Mouse (Mus musculus) yolk sac, embryonic 10.5 days (tissue): ENCODE measurements at regions not wholly inside any gene's neighbourhood (a gene's known extent, or its start where the extent isn't known, plus 50 kb on each side); places are given as distances from the start of the nearest gene placed in this dataset.

Experiments used
- DNase-seq: peaks from one replicate; pipeline ENCODE4 v3.0.0-alpha.2; 2017; ENCODE audit warnings: low spot score

GRCm38 (mm10) chr8:25340729-25341128 is 516.6 kb upstream of the Adam5 start:
- DNase-seq, result no peak

DNA sequence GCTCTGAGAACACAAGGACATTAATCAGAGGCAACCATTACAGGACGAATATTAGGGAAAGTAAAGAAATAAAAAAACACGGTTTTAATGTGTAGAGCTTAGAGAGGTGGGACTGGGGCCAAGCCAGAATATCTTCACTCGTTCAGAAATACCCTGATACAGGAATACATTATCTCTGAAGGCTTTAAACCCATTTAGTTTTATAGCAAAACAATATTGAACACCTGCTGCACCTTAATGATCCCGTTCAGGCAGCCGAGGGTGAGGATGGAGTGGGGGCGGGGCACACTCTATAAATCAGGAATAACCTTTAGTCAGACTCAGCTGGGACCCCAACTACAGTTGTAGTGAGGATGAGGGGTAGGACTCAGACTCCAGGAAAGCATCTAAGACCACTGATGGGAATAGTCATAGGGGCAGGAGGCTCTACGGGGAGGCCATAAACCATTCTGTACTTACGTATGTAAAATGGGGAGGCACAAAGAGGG is 508.0 kb upstream of the Adam5 start:
- no peak for DNase-seq

- no peak for DNase-seq
Observed at GRCm38 (mm10) chr8:25331161-25331776, 507.1 kb upstream of the Adam5 start.

DNA sequence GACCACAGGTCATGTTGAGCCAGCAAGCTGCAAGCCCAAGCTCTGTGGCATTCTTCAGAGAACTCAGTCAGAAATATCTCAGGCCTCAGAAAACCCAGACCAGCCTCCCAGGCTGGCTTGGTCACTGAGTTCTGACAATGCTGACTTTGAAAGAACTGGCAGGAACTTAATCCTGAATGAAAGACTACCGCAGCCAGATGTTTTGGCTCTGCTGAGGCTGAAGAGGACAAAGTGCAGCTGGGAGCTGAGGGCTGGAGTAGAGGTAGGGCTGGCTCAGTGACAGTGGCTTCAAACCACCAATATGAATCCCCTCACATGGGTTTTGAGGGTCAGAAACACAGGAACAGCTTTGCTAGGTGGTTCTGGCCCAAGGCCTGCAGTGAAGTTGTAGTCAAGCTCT is 505.6 kb upstream of the Adam5 start:
- DNase-seq, result no peak

DNA sequence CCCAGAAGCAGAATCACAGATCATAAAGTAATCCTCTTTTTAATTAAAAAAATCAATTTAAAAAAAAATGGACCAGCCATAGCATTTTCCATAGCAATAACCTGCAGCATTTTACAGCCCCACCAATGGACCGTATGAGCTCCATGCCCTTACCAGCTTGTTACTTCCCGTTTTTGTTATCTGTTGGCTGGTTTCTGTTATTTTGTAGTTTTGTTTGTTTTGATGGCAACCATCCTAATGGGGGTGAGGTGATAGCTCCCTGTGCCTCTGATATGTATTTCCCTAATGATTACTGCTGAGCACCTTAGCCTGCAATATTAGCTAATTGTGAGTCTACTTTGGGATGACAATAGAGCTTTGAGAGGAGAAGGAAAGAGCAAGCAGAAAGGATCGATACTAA is 504.1 kb upstream of the Adam5 start:
- DNase-seq, result no peak

DNA sequence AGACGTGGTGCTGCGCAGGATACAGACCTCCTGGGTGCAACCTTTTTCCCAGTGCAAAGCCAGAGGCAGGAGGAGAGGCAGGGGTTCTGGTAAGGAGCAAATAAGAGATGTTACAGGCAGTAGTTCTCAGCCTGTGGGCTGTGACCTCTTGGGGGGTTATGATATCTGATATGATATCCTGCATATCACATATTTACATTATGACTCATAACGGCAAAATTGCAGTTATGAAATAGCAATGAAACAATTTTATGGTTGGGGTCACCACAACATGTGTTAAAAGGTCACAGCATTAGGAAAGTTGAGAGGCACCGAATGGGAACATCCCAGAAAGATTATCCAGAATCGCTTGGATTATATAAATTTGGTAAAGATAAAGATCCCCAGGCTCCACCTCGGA is 502.8 kb upstream of the Adam5 start:
- DNase-seq, result no peak

DNA sequence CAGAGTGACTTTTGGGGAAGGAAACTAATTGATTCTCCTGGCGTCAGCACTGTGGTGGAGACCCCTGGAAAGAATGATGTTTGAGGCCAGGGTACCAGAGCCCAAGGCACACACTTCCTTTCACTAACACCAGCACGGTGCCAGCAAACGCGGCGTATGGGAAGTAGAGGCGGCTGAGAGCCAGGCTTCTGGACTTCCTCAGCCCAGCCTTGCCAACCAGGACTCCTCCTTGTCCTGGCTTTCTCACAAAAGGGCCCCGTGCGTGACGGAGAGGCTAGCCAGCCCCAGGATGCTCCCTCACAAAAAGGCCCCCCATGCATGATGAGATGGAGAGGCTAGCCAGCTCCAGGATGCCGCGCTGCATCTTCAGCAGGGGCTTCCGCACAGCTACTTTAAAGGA is 502.1 kb upstream of the Adam5 start:
- DNase-seq, result no peak

DNA sequence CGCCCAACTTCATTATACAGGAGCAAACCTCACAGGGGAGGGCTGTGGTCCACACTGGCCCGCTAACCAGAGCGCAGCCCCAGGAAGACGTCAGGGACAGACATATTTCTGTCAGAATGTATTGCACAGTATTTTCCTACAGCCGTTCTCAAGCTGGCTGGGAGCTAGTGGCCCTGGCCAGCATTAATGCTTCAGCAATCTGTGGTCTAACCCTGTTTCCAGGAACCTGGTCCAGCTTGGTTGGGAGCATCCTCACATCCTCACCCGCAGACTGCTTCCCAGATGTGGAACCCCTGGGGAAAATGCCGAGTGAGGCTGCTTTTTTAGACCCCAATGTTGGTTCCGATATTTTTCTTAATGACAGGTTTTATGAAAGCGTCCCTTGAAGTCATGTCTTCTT is 500.6 kb upstream of the Adam5 start:
- DNase-seq, result no peak

DNA sequence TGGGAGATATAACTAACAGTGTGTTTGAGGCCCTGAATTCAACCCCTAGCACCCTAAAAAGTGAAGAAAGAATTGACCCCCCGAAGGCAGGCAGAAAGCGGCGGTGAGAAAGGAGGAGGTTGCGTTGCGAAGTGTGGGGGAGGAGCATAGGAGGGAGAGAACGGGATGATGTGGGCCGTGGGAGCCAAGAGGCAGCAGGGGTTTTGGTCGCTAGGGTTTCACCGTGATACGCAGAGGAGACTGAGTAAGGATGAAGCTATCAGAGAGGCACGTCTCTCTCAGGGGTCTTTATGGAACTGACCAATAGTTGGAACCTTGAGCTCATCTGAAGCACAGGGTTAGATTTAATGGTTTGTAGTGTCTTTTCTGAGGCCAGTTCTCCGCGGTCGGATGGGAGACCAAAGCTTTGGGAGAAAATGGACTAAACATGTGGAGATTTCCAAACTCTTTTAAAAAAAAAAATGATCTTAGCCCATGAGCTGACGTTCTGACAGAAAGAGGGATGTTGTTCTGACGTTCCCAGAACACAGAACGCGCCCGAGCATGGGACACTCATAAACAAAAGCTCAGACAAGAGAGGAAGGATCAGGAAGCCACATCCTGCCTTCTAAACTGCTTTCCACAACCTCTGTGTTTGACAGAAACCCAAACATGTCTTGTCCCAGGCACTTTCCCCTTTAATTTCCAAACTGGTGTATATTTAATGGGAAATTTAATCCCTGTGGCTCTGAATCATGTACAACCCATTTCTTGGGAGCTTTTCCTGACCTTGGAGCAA is 499.7 kb upstream of the Adam5 start:
- DNase-seq, result no peak

DNA sequence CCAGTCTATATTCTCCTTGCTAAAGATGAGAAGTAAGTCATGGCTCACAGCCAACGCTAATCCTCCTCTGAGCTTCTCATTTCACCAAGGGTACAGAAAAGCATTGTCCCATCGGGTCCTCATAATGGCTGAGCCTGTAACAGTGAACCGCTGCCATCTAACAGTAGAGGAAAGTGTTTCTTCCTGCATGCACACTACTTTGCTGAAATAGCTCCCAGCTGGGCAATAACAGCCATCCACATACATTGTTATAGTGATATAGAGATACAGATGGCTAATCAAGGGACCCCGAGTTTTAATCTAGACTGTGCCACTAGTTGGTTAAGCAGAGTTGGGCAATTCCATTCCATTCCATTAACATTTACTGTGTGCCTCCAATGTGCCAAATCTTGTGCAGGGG is 492.2 kb upstream of the Adam5 start:
- DNase-seq, result no peak

DNA sequence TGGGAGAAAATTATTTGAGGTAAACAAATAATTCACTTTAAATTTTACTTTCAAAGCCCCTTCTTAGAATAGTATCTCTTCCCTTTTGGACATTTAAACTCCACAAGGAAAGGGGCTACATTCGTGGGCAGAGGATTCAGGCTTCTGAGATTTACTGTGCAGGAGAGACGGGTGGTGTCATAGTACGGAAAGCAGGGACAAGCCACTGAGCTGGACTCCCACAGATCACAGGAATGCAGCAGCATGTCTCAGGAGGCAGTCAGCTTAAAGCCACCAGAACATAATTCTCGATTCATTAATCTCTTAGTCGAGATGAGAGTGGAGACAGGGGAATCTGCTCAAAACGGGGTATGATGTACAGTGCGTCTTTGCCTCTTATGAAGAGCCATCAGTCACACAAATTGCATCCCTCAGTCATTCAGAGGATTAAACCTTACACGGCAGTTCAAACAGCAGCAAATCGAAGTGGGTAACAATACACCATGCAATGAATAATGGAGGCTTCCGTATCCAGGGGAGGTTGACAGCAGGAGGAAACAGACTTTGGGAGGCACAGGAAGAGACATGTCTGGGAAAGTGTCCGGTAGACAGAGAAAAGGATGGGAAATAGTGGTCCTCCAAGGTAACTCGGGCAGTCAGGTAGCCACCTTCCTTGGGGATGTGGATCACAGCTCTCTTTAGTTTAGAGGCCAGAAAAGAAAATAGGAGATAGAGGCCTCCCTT is 487.8 kb upstream of the Adam5 start:
- no peak for DNase-seq

GRCm38 (mm10) chr8:25307956-25308355 is 483.8 kb upstream of the Adam5 start:
- no peak for DNase-seq

- DNase-seq, result no peak
Observed at GRCm38 (mm10) chr8:25307511-25307910, 483.3 kb upstream of the Adam5 start.

- DNase-seq, result no peak
Observed at GRCm38 (mm10) chr8:25306769-25307491, 482.8 kb upstream of the Adam5 start.
